Mouse (Mus musculus) c-Kit-positive CD71-negative TER-119-negative erythroid progenitor cells, embryonic 14.5 days (primary cell): ENCODE measurements at regions not wholly inside any gene's neighbourhood (a gene's known extent, or its start where the extent isn't known, plus 50 kb on each side); places are given as distances from the start of the nearest gene placed in this dataset.

Experiments
- DNase-seq: peaks from one replicate; pipeline ENCODE4 v3.0.0-alpha.2; 2013; ENCODE audit warnings: low read depth

- DNase-seq: no peak
Observed at GRCm38 (mm10) chr19:36178828-36179251, 58.9 kb upstream of the Ankrd1 start.

GRCm38 (mm10) chr19:36180329-36180728, 60.4 kb upstream of the Ankrd1 start:
- no peak for DNase-seq

- DNase-seq: no peak
Observed at GRCm38 (mm10) chr19:36181535-36181934, 61.6 kb upstream of the Ankrd1 start.

- DNase-seq: peak; percentile 74
Observed at GRCm38 (mm10) chr19:36183127-36183526, 63.2 kb upstream of the Ankrd1 start.

- DNase-seq: no peak
Observed at GRCm38 (mm10) chr19:36189662-36190061, 69.8 kb upstream of the Ankrd1 start.

GRCm38 (mm10) chr19:36191641-36192040, 71.7 kb upstream of the Ankrd1 start:
- DNase-seq: no peak

GRCm38 (mm10) chr19:36204269-36204668, 84.4 kb upstream of the Ankrd1 start:
- DNase-seq: no peak

GRCm38 (mm10) chr19:36204965-36205718, 85.2 kb upstream of the Ankrd1 start:
- no peak for DNase-seq

- DNase-seq: no peak
Observed at GRCm38 (mm10) chr19:36207735-36208288, 87.9 kb upstream of the Ankrd1 start.

GRCm38 (mm10) chr19:36208419-36208818, 88.5 kb upstream of the Ankrd1 start:
- no peak for DNase-seq

- DNase-seq: no peak
Observed at GRCm38 (mm10) chr19:36213461-36213860, 93.6 kb upstream of the Ankrd1 start.

- DNase-seq: no peak
Observed at GRCm38 (mm10) chr19:36214188-36214968, 94.5 kb upstream of the Ankrd1 start.

GRCm38 (mm10) chr19:36217177-36217576, 97.3 kb upstream of the Ankrd1 start:
- DNase-seq: no peak

- DNase-seq: no peak
Observed at GRCm38 (mm10) chr19:36217605-36218004, 97.7 kb upstream of the Ankrd1 start.

- no peak for DNase-seq
Observed at GRCm38 (mm10) chr19:36218921-36219320, 99.0 kb upstream of the Ankrd1 start.

GRCm38 (mm10) chr19:36221104-36221503, 101.2 kb upstream of the Ankrd1 start:
- no peak for DNase-seq

GRCm38 (mm10) chr19:36221596-36221995, 101.7 kb upstream of the Ankrd1 start:
- DNase-seq: no peak

- no peak for DNase-seq
Observed at GRCm38 (mm10) chr19:36222198-36222597, 102.3 kb upstream of the Ankrd1 start.

- DNase-seq: no peak
Observed at GRCm38 (mm10) chr19:36224518-36224917, 104.6 kb upstream of the Ankrd1 start.

- no peak for DNase-seq
Observed at GRCm38 (mm10) chr19:36225612-36226011, 105.7 kb upstream of the Ankrd1 start.

- DNase-seq: no peak
Observed at GRCm38 (mm10) chr19:36227418-36228160, 107.7 kb upstream of the Ankrd1 start.

GRCm38 (mm10) chr19:36229315-36229714, 109.4 kb upstream of the Ankrd1 start:
- DNase-seq: no peak
